Mouse (Mus musculus) monocyte, adult 5-6 weeks (primary cell): ENCODE measurements around the gene G6pc. TPM values are rescaled to one million over a fixed set of nuclear protein-coding genes. Genes with fewer than 3 reads are reported as not detected.
A peak's percentile ranks its signal among the peaks of the same experiment; 100 is the strongest.

Experiments
- ATAC-seq: fragments of 153-309, 156-312 bp; replicated peaks from 2 replicates; pipeline ENCODE4 v1.8.0; 2017; ENCODE audit warnings: mild to moderate bottlenecking; ENCODE audit not compliant: low TSS enrichment, insufficient number of reproducible peaks, severe bottlenecking, poor library complexity, low FRiP score
- total RNA-seq: library from RNA; stranded (forward); fragments of 200-1000, 200-491, 200-594 nt; gene quantifications from 3 replicates; pipeline ENCODE4 v1.2.3, GENCODE M21; 2017

G6pc gene
- total RNA-seq, 1 experiment from 2014 or later, result not detected

GRCm38 (mm10) chr11:101424105-101424851 lies 56.9 kb downstream of the G6pc start, which contains the start of gene Gm27029:
Gene Gm27029 (minus strand): TSS chr11:101424796.
- ATAC-seq, result peak; percentile 8; the same call in 1 of the 2 replicates

GRCm38 (mm10) chr11:101424925-101425813 lies 57.8 kb downstream of the G6pc start, which contains the start of the genes Rundc1 and Ptges3l:
Gene Rundc1 (plus strand): TSS chr11:101425085.
Gene Ptges3l (minus strand): TSS chr11:101425333.
- peak; percentile 99 for ATAC-seq

GRCm38 (mm10) chr11:101426165-101426564 lies 58.8 kb downstream of the G6pc start:
- ATAC-seq, result no peak

Other genes with a start within 250 kb of the G6pc start
- gene Retreg3, start 247.7 kb upstream of the G6pc start, total RNA-seq, result 57.9 to 79.4 TPM (median 63.0 TPM) in 3 replicates
- 8.2 to 25.6 TPM (median 11.0 TPM) in 3 replicates for gene Tubg1, start 247.6 kb upstream of the G6pc start, total RNA-seq
- not detected in 3 replicates for gene Tubg2, start 211.7 kb upstream of the G6pc start, total RNA-seq
- 0.21 to 0.95 TPM (median 0.68 TPM) in 3 replicates for gene Cntnap1, start 197.0 kb upstream of the G6pc start, total RNA-seq
- 2.2 to 6.3 TPM (median 4.0 TPM) in 3 replicates for gene Plekhh3, start 196.2 kb upstream of the G6pc start, total RNA-seq
- gene Ccr10, start 192.1 kb upstream of the G6pc start, total RNA-seq, result 0.38 TPM in 1 of 3 replicates, not detected in the others
- 30.2 to 66.9 TPM (median 42.6 TPM) in 3 replicates for gene Ezh1, start 141.1 kb upstream of the G6pc start, total RNA-seq
- not detected in 3 replicates for gene Ramp2, start 121.5 kb upstream of the G6pc start, total RNA-seq
- gene Vps25, start 113.9 kb upstream of the G6pc start, total RNA-seq, result 42.7 to 62.9 TPM (median 53.8 TPM) in 3 replicates
- 0.11 to 1.7 TPM (median 0.19 TPM) in 3 replicates for gene Wnk4, start 107.0 kb upstream of the G6pc start, total RNA-seq
- 1.8 to 3.2 TPM in 2 of 3 replicates, not detected in the other for gene Cntd1, start 88.5 kb upstream of the G6pc start, total RNA-seq
- gene Coa3, start 88.4 kb upstream of the G6pc start, total RNA-seq, result 18.8 to 43.1 TPM (median 26.8 TPM) in 3 replicates
- gene Becn1, start 65.3 kb upstream of the G6pc start, total RNA-seq, result 266 to 274 TPM (median 274 TPM) in 3 replicates
- 51.0 to 74.7 TPM (median 73.3 TPM) in 3 replicates for gene Psme3, start 51.3 kb upstream of the G6pc start, total RNA-seq
- gene Aoc2, start 42.5 kb upstream of the G6pc start, total RNA-seq, result 0.53 to 3.6 TPM (median 1.8 TPM) in 3 replicates
- gene Aoc3, start 37.0 kb upstream of the G6pc start, total RNA-seq, result not detected in 3 replicates
- gene Aarsd1, start 50.1 kb downstream of the G6pc start, total RNA-seq, result 15.4 to 24.5 TPM (median 20.8 TPM) in 3 replicates
- 5.1 TPM in 1 of 3 replicates, not detected in the others for gene Gm27029, start 57.2 kb downstream of the G6pc start, total RNA-seq
- gene Rundc1, start 57.5 kb downstream of the G6pc start, total RNA-seq, result 5.2 to 9.8 TPM (median 8.1 TPM) in 3 replicates
- 2.7 TPM in 1 of 3 replicates, not detected in the others for gene Ptges3l, start 57.8 kb downstream of the G6pc start, total RNA-seq
- 465 to 1,168 TPM (median 1,010 TPM) in 3 replicates for gene Rpl27, start 74.7 kb downstream of the G6pc start, total RNA-seq
- 65.6 to 68.1 TPM (median 67.1 TPM) in 3 replicates for gene Ifi35, start 80.8 kb downstream of the G6pc start, total RNA-seq
- gene Rnd2, start 97.4 kb downstream of the G6pc start, total RNA-seq, result not detected in 3 replicates
- gene Vat1, start 98.7 kb downstream of the G6pc start, total RNA-seq, result 13.9 to 14.1 TPM (median 13.9 TPM) in 3 replicates
- 2.9 to 8.0 TPM (median 5.2 TPM) in 3 replicates for gene Brca1, start 184.4 kb downstream of the G6pc start, total RNA-seq
- 67.9 to 104 TPM (median 83.1 TPM) in 3 replicates for gene Nbr1, start 184.6 kb downstream of the G6pc start, total RNA-seq
- 10.7 to 18.1 TPM (median 15.4 TPM) in 3 replicates for gene Tmem106a, start 214.7 kb downstream of the G6pc start, total RNA-seq
- not detected in 3 replicates for gene Gm11634, start 231.7 kb downstream of the G6pc start, total RNA-seq